Mouse (Mus musculus) C2C12 (cell line): Measurements from ENCODE around the gene Uap1.

Source experiments
- CEBPB ChIP-seq: IDR thresholded peaks from one replicate; pipeline ENCODE4 v1.6.1; 2011; ENCODE audit warnings: low read depth, mild to moderate bottlenecking, control low read depth, moderate library complexity
- CTCF ChIP-seq: IDR thresholded peaks from one replicate; pipeline ENCODE4 v1.5.1; 2011; ENCODE audit not compliant: control insufficient read depth, insufficient read depth, insufficient read length
- FOSL1 ChIP-seq: IDR thresholded peaks from one replicate; pipeline ENCODE4 v1.8.0; 2011; ENCODE audit warnings: mild to moderate bottlenecking, low read length; ENCODE audit not compliant: poor library complexity, insufficient read depth, severe bottlenecking
- MAX ChIP-seq: IDR thresholded peaks from one replicate; pipeline ENCODE4 v1.6.1; 2011; ENCODE audit warnings: mild to moderate bottlenecking, control low read depth
- MYOG ChIP-seq: IDR thresholded peaks from one replicate; pipeline ENCODE4 v1.6.1; 2011; ENCODE audit not compliant: control insufficient read depth, insufficient read length; ENCODE audit errors: extremely low read depth
- USF1 ChIP-seq: IDR thresholded peaks from one replicate; pipeline ENCODE4 v1.6.1; 2011; ENCODE audit warnings: low read depth, mild to moderate bottlenecking, control low read depth, moderate library complexity

DNA sequence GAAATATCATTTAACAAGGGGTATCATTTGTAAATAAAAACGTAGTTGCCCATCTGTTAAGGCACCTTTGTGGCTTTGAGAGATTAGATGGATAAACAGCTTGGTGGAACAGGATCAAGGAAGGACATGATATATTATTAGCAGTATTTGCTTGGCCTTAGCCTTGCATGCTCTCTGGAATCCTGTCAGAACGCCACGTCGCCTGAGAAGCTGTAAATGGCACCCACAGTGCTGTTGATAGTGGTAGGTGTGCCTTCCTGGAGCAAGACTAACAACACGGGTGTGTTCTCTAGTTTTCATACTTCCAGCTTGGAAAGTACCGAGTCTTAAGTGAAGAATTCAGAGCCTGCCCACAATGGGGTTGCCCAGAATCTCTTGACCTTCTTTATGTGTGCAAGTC lies 1.1 kb upstream of the Uap1 start:
- TF ChIP-seq CTCF = no peak
- no peak for TF ChIP-seq USF1
- TF ChIP-seq MAX = no peak
- no peak for TF ChIP-seq CEBPB
- no peak for TF ChIP-seq MYOG
- no peak for TF ChIP-seq FOSL1
